Mouse (Mus musculus): ENCODE measurements around the gene Gm6096.
"Not testable (repeated sequence)": the region's sequence is repeated elsewhere in the genome, so short reads cannot be mapped to it uniquely, and the experiment has no call there.

Gene Gm6096

GRCm38 (mm10) chr7:34250738-34251137 is at the start of gene Gm6096:
TSS of gene Gm6096 (plus strand) at chr7:34251038.
- no peak for DNase-seq

GRCm38 (mm10) chr7:34202147-34202546 is 48.7 kb upstream of the Gm6096 start:
- DNase-seq, result not testable (repeated sequence)

GRCm38 (mm10) chr7:34206331-34206730 is 44.5 kb upstream of the Gm6096 start:
- no peak for DNase-seq

GRCm38 (mm10) chr7:34208027-34208745 is 42.7 kb upstream of the Gm6096 start:
- DNase-seq, result no peak

- DNase-seq, result no peak
Measured at GRCm38 (mm10) chr7:34213281-34213680, 37.6 kb upstream of the Gm6096 start.

GRCm38 (mm10) chr7:34214644-34215043 is 36.2 kb upstream of the Gm6096 start:
- DNase-seq, result no peak

- no peak for DNase-seq
Measured at GRCm38 (mm10) chr7:34215481-34215880, 35.4 kb upstream of the Gm6096 start.

- DNase-seq, result no peak
Measured at GRCm38 (mm10) chr7:34216474-34216873, 34.4 kb upstream of the Gm6096 start.

GRCm38 (mm10) chr7:34218496-34218895 is 32.3 kb upstream of the Gm6096 start:
- no peak for DNase-seq

GRCm38 (mm10) chr7:34221594-34222250 is 29.1 kb upstream of the Gm6096 start:
- no peak for DNase-seq

GRCm38 (mm10) chr7:34222340-34222739 is 28.5 kb upstream of the Gm6096 start:
- no peak for DNase-seq

GRCm38 (mm10) chr7:34224308-34224707 is 26.5 kb upstream of the Gm6096 start:
- DNase-seq, result no peak

- DNase-seq, result no peak
Measured at GRCm38 (mm10) chr7:34226086-34226485, 24.8 kb upstream of the Gm6096 start.

GRCm38 (mm10) chr7:34226846-34227245 is 24.0 kb upstream of the Gm6096 start:
- no peak for DNase-seq

GRCm38 (mm10) chr7:34228641-34229040 is 22.2 kb upstream of the Gm6096 start:
- no peak for DNase-seq

GRCm38 (mm10) chr7:34229153-34229552 is 21.7 kb upstream of the Gm6096 start:
- DNase-seq, result no peak

- DNase-seq, result peak; percentile 42
Measured at GRCm38 (mm10) chr7:34229691-34230111, 21.1 kb upstream of the Gm6096 start.

- peak; percentile 82 for DNase-seq
Measured at GRCm38 (mm10) chr7:34230116-34230515, 20.7 kb upstream of the Gm6096 start, which contains the start of gene Gpi1. TSS of gene Gpi1 (minus strand) at chr7:34230336.

- DNase-seq, result no peak
Measured at GRCm38 (mm10) chr7:34232785-34233725, 17.8 kb upstream of the Gm6096 start.

- peak; percentile 100 for DNase-seq
Measured at GRCm38 (mm10) chr7:34233909-34234609, 16.8 kb upstream of the Gm6096 start.

GRCm38 (mm10) chr7:34234610-34235561 is 16.0 kb upstream of the Gm6096 start:
- DNase-seq, result no peak

All from thymus, postnatal 25 days (tissue).